Mouse (Mus musculus): ENCODE data around the gene Ccar1.

- no peak for TF ChIP-seq POLR2A (IDR thresholded peaks at IDR 0.05; ENCODE audit: low read depth, low read length)
- TF ChIP-seq CTCF (IDR thresholded peaks at IDR 0.05; ENCODE audit: extremely low read depth, insufficient read depth, insufficient read length, insufficient replicate concordance) = no peak
Measured at GRCm38 (mm10) chr10:62831546-62831945, 39.5 kb upstream of the Ccar1 start.

Data from spleen, adult 2 months (tissue).